Comparison of ENCODE assay signal across 9 mouse cellular contexts in the genomic region with DNA sequence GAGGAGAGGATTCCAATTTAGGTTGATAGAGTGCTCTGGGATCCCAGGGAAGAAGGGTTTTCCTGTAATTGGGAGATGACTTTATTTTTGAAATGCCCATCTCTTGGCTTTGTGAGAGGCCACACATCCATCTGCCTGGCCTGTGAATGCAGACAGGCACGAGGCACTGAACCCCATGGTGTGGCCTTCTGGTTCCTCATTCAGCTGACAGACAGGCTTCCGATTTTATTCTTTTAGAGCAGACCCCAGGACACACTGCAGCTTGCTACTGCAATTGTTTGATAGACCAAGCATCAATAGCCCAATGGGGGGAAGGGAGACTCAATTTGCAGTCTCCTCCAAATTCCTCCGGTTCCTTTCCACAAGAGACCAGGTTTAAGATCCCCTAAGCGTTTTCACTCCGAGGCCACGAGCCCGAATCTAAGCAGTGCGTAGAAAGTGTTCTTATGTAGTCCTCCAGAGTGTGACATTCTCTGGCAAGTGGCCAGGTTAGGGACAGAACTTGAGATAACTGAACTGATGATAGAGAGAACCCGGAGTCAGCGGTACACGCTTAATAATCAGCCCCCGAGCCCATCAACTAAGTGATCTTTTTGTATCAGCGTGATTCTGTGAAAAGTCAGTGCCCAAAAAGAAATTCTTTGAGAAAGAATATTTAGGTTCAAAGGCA.
A peak's percentile ranks its signal among the peaks of the same experiment; 100 is the strongest.
DNase-seq lines count a peak whose midpoint lies in the region; ATAC-seq and TF ChIP-seq lines count a peak whose summit lies in the region.
"Had no signal": no experiment of that assay in that cellular context is flagged by ENCODE, and none has a peak within 500 bp of the region (broad histone marks: within the 10 kb centered on the region; RNA-seq: fewer than 3 reads in every experiment).

No protein-coding gene starts in this region.

- H3K36me3 ChIP-seq in heart, embryonic 14.5 days (ENCODE audit: control insufficient read depth, insufficient read depth, low read length): no peaks in the 10 kb centered on the region
- H3K36me3 ChIP-seq in neural tube, embryonic 13.5 days: no peaks in the 10 kb centered on the region
- no peaks in the 10 kb centered on the region for H3K36me3 ChIP-seq in hindbrain, embryonic 13.5 days
- H3K36me3 ChIP-seq in midbrain, postnatal 0 days (ENCODE audit: insufficient read depth, low read length): no peaks in the 10 kb centered on the region

- peak overlapping the region; percentile 55 for H3K4me2 ChIP-seq in heart, embryonic 14.5 days (ENCODE audit: low read length)
- H3K4me2 ChIP-seq in neural tube, embryonic 13.5 days: no peak overlapping the region
- no peak overlapping the region for H3K4me2 ChIP-seq in hindbrain, embryonic 13.5 days
- no peak overlapping the region for H3K4me2 ChIP-seq in midbrain, postnatal 0 days (ENCODE audit: low read depth, low read length, poor library complexity, severe bottlenecking)

- H3K27ac ChIP-seq in heart, embryonic 14.5 days (replicated peaks in 1 of 2; ENCODE audit: control insufficient read depth in 1 of 2, insufficient read depth in 1 of 2, low read depth in 2 of 2, low read length in 2 of 2): no peak overlapping the region
- 0 out of 2 replicates have a peak overlapping the region, but pooled peaks have one; percentile 4 for H3K27ac ChIP-seq in neural tube, embryonic 13.5 days (replicated peaks)
- peak overlapping the region; percentile 73 for H3K27ac ChIP-seq in hindbrain, embryonic 13.5 days
- no peak overlapping the region for H3K27ac ChIP-seq in midbrain, postnatal 0 days (ENCODE audit: low read depth, low read length)
- H3K27ac ChIP-seq: liver, embryonic 14.5 days had no signal

- no peaks in the 10 kb centered on the region for H3K27me3 ChIP-seq in heart, embryonic 14.5 days (ENCODE audit: control insufficient read depth, insufficient read depth, low read length)
- no peaks in the 10 kb centered on the region for H3K27me3 ChIP-seq in neural tube, embryonic 13.5 days
- peaks cover 15% of the 10 kb centered on the region for H3K27me3 ChIP-seq in hindbrain, embryonic 13.5 days
- no peaks in the 10 kb centered on the region for H3K27me3 ChIP-seq in midbrain, postnatal 0 days (ENCODE audit: insufficient read depth, low read length)

- no peak for TF ChIP-seq CTCF in midbrain, postnatal 0 days (IDR thresholded peaks at IDR 0.05)

- H3K4me1 ChIP-seq in heart, embryonic 14.5 days (ENCODE audit: control insufficient read depth in 2 of 2, insufficient read depth in 2 of 2, low read length in 2 of 2): peaks cover 5 to 12% of the 10 kb centered on the region in 2 experiments
- peaks cover 20% of the 10 kb centered on the region for H3K4me1 ChIP-seq in neural tube, embryonic 13.5 days (replicated peaks)
- peaks cover 16% of the 10 kb centered on the region for H3K4me1 ChIP-seq in hindbrain, embryonic 13.5 days (replicated peaks)
- peaks cover 11% of the 10 kb centered on the region; the same call in 1 of the 2 replicates for H3K4me1 ChIP-seq in midbrain, postnatal 0 days (ENCODE audit: insufficient read depth, low read length)

- H3K9me3 ChIP-seq in heart, embryonic 14.5 days (ENCODE audit: control insufficient read depth, low read length): no peaks in the 10 kb centered on the region
- no peaks in the 10 kb centered on the region for H3K9me3 ChIP-seq in neural tube, embryonic 13.5 days
- H3K9me3 ChIP-seq in hindbrain, embryonic 13.5 days: no peaks in the 10 kb centered on the region
- H3K9me3 ChIP-seq in midbrain, postnatal 0 days (ENCODE audit: low read length): no peaks in the 10 kb centered on the region

- no peak for DNase-seq in heart, adult 18-20 months
- no peak for DNase-seq in neural tube, embryonic 10.5 days (ENCODE audit: extremely low spot score, low spot score)
- peak; percentile 56 for DNase-seq in midbrain, postnatal 0 days (ENCODE audit: low spot score)
- no peak for DNase-seq in layer of hippocampus, adult 9-10 months (ENCODE audit: low spot score)

- ATAC-seq in heart, embryonic 14.5 days (ENCODE audit: insufficient number of reproducible peaks, insufficient read depth, low FRiP score, low read depth): no peak
- no peak for ATAC-seq in neural tube, embryonic 13.5 days (ENCODE audit: low read depth)
- ATAC-seq in hindbrain, embryonic 13.5 days (ENCODE audit: low FRiP score): no peak
- ATAC-seq in midbrain, postnatal 0 days (ENCODE audit: low FRiP score): no peak
- no peak for ATAC-seq in megakaryocyte, adult 5-6 weeks (ENCODE audit: poor library complexity, severe bottlenecking)

- H3K9ac ChIP-seq in heart, embryonic 14.5 days (ENCODE audit: low read length): no peak overlapping the region
- H3K9ac ChIP-seq in neural tube, embryonic 13.5 days: no peak overlapping the region
- no peak overlapping the region for H3K9ac ChIP-seq in hindbrain, embryonic 13.5 days
- H3K9ac ChIP-seq in midbrain, postnatal 0 days (replicated peaks; ENCODE audit: low read length, poor library complexity, severe bottlenecking): 0 out of 2 replicates have a peak overlapping the region, but pooled peaks have one; percentile 8
- H3K9ac ChIP-seq: liver, embryonic 14.5 days had no signal

- 16% methylated on average over 13 of the region's 13 CpGs for WGBS in heart, embryonic 14.5 days
- 39% methylated on average over 13 of the region's 13 CpGs for WGBS in neural tube, embryonic 13.5 days
- 22% methylated on average over 13 of the region's 13 CpGs for WGBS in hindbrain, embryonic 13.5 days
- 20% methylated on average over 13 of the region's 13 CpGs for whole genome bisulfite sequencing in midbrain, postnatal 0 days

- H3K4me3 ChIP-seq in heart, embryonic 14.5 days (ENCODE audit: control insufficient read depth in 1 of 2, insufficient read depth in 1 of 2, low read depth in 1 of 2, low read length in 2 of 2): 0 out of 4 replicates have a peak overlapping the region, but pooled peaks of 1 of the 2 experiments have one; percentile 5
- H3K4me3 ChIP-seq in neural tube, embryonic 13.5 days: no peak overlapping the region
- H3K4me3 ChIP-seq in hindbrain, embryonic 13.5 days: no peak overlapping the region
- H3K4me3 ChIP-seq in midbrain, postnatal 0 days (ENCODE audit: low read depth, low read length): no peak overlapping the region

Comparison
In these comparisons a context has a peak if more than half of its experiments do, and no peak if none do; other contexts are left out.
1. H3K27ac ChIP-seq: peak in neural tube, embryonic 13.5 days (single experiment) and hindbrain, embryonic 13.5 days (single experiment); none in heart, embryonic 14.5 days (0 of 2) and midbrain, postnatal 0 days (single experiment).